Mouse (Mus musculus): ENCODE measurements around the gene Abcb4. TPM values are rescaled to one million over a fixed set of nuclear protein-coding genes. Genes with fewer than 3 reads are reported as not detected.
A peak's percentile ranks its signal among the peaks of the same experiment; 100 is the strongest.

Abcb4 gene
- total and polyA plus RNA-seq, 3 experiments, result 86.0 to 107 TPM; not detected in 1

- Histone ChIP-seq H3K79me2 (ENCODE audit: control insufficient read depth, insufficient read depth, low read length, poor library complexity) (no peaks in the 10 kb centered on the region), H3K4me3 (ENCODE audit: control insufficient read depth in 1 of 2, insufficient read depth in 1 of 2, low read depth in 2 of 2, low read length in 2 of 2) (no peak overlapping the region), H3K9me3 (replicated peaks; ENCODE audit: insufficient read depth, low read length) (no peaks in the 10 kb centered on the region), H3K9ac (ENCODE audit: control insufficient read depth, low read depth, low read length, poor library complexity, severe bottlenecking) (no peak overlapping the region), H3K4me1 (ENCODE audit: control insufficient read depth in 1 of 2, insufficient read depth in 2 of 2, low read length in 2 of 2) (no peaks in the 10 kb centered on the region), H3K27me3 (ENCODE audit: control insufficient read depth in 1 of 2, insufficient read depth in 2 of 2, low read length in 2 of 2) (no peaks in the 10 kb centered on the region), H3K36me3 (ENCODE audit: control insufficient read depth in 1 of 2, insufficient read depth in 2 of 2, low read length in 2 of 2) (peaks cover 0 to 4% of the 10 kb centered on the region in 2 experiments; a peak in 2 of 4 replicates), H3K27ac (ENCODE audit: control insufficient read depth, low read depth, low read length) (no peak overlapping the region)
- DNase-seq (ENCODE audit: low read depth, low spot score), result no peak
- TF ChIP-seq TBP (IDR thresholded peaks at IDR 0.05; ENCODE audit: low read depth, low read length) (no peak), TAL1 (IDR thresholded peaks at IDR 0.05; ENCODE audit: low read length) (no peak), MAX (IDR thresholded peaks at IDR 0.05; ENCODE audit: low read length) (no peak), EP300 (IDR thresholded peaks at IDR 0.05; ENCODE audit: low read depth in 1 of 2, low read length in 2 of 2) (no peak), BHLHE40 (IDR thresholded peaks at IDR 0.05; ENCODE audit: borderline replicate concordance, low read depth, low read length) (no peak), USF1 (IDR thresholded peaks at IDR 0.05; ENCODE audit: low read depth, low read length) (no peak), NRF1 (IDR thresholded peaks at IDR 0.05; ENCODE audit: insufficient read depth, low read depth, low read length, poor library complexity, severe bottlenecking) (no peak), MEF2A (IDR thresholded peaks at IDR 0.05; ENCODE audit: extremely low read depth, insufficient replicate concordance, low read depth, low read length, poor library complexity, severe bottlenecking) (no peak), E2F4 (IDR thresholded peaks at IDR 0.05; ENCODE audit: borderline replicate concordance, low read depth, low read length) (no peak), KAT2A (conservative IDR thresholded peaks at IDR 0.05; ENCODE audit: low read depth, low read length) (no peak), SMC3 (IDR thresholded peaks at IDR 0.05; ENCODE audit: low read depth, low read length) (no peak), ETS1 (IDR thresholded peaks at IDR 0.05; ENCODE audit: low read depth, low read length) (no peak), SIN3A (IDR thresholded peaks at IDR 0.05; ENCODE audit: low read length) (no peak), ZNF384 (IDR thresholded peaks at IDR 0.05; ENCODE audit: low read depth, low read length) (no peak), GATA1 (IDR thresholded peaks at IDR 0.05; ENCODE audit: low read depth, low read length) (no peak)
These were observed 94.4 kb downstream of the Abcb4 start for GRCm38 (mm10) chr5:8987925-8988324.

GRCm38 (mm10) chr5:8990526-8990925 is 97.0 kb downstream of the Abcb4 start:
- Histone ChIP-seq H3K36me3 (ENCODE audit: control insufficient read depth in 1 of 2, insufficient read depth in 2 of 2, low read length in 2 of 2) (peaks cover 4 to 6% of the 10 kb centered on the region in 2 experiments; a peak in 3 of 4 replicates), H3K27me3 (ENCODE audit: control insufficient read depth in 1 of 2, insufficient read depth in 2 of 2, low read length in 2 of 2) (no peaks in the 10 kb centered on the region), H3K9ac (ENCODE audit: control insufficient read depth, low read depth, low read length, poor library complexity, severe bottlenecking) (no peak overlapping the region), H3K27ac (ENCODE audit: control insufficient read depth, low read depth, low read length) (no peak overlapping the region), H3K79me2 (ENCODE audit: control insufficient read depth, insufficient read depth, low read length, poor library complexity) (0 out of 2 replicates have a peak, but pooled peaks cover 3% of the 10 kb centered on the region), H3K9me3 (replicated peaks; ENCODE audit: insufficient read depth, low read length) (no peaks in the 10 kb centered on the region), H3K4me1 (ENCODE audit: control insufficient read depth in 1 of 2, insufficient read depth in 2 of 2, low read length in 2 of 2) (peaks cover 0 to 2% of the 10 kb centered on the region in 2 experiments; a peak in 1 of 4 replicates), H3K4me3 (ENCODE audit: control insufficient read depth in 1 of 2, insufficient read depth in 1 of 2, low read depth in 2 of 2, low read length in 2 of 2) (no peak overlapping the region)
- no peak for DNase-seq (ENCODE audit: low read depth, low spot score)
- TF ChIP-seq CTCF (IDR thresholded peaks at IDR 0.05 in 2 of 3, conservative IDR thresholded peaks at IDR 0.05 in 1 of 3; ENCODE audit: control insufficient read depth in 1 of 3, insufficient read depth in 1 of 3, low read depth in 2 of 3, low read length in 3 of 3, poor library complexity in 1 of 3, severe bottlenecking in 1 of 3) (0 out of 6 replicates have a peak, but pooled peaks of 1 of the 3 experiments have one; percentile 1), CHD1 (IDR thresholded peaks at IDR 0.05; ENCODE audit: low read depth, low read length) (no peak)

Measured in MEL (cell line).